Mouse (Mus musculus) right cerebral cortex, postnatal 36 days (tissue): Measurements from ENCODE around the gene Slc47a1.
A peak's percentile ranks its signal among the peaks of the same experiment; 100 is the strongest.
"Not testable (repeated sequence)": the region's sequence is repeated elsewhere in the genome, so short reads cannot be mapped to it uniquely, and the experiment has no call there.

Source experiments
- DNase-seq, 2 experiments: peaks; one replicate each; pipeline ENCODE4 v3.0.0; 2022; ENCODE audit warnings: low spot score in 2 of 2, mixed read lengths in 1 of 2

Slc47a1 gene

DNA sequence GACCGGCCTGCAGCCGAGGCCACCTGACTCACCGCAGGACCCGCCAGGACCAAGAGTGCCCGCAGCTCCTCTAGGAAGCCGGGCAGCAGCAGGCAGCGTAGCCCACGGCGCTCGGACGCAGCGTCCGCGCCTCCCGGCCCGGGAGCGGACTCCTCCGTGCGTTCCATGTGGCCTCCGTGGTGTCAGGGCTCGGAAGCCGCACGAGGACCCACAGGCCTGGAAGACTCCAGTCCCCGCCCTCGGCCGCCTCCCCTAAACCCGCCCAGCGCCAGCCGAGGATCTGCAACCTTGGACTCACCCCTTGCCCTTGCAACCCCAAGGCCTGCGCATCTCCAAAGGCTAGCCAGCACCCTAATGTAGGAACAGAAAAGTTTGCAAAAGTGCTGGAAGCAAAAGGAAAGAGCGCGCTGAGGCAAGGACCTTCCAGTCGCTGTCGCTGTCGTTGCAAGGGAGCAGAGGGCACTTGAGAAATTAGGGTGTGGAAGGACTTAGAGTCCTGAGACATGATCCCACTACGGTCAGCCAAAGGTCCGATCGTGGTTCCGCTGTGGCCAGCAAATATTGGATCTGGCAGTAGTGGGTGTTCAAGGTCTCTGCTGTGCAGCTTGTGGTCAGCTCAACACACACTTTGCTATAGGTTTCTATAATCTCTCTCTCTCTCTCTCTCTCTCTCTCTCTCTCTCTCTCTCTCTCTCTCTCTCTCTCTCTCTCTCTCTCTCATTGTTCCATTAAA, at the start of gene Slc47a1:
Gene Slc47a1, minus strand, starts transcription at position 465 of the 733 bp plus-strand sequence.
- no peak for DNase-seq

DNA sequence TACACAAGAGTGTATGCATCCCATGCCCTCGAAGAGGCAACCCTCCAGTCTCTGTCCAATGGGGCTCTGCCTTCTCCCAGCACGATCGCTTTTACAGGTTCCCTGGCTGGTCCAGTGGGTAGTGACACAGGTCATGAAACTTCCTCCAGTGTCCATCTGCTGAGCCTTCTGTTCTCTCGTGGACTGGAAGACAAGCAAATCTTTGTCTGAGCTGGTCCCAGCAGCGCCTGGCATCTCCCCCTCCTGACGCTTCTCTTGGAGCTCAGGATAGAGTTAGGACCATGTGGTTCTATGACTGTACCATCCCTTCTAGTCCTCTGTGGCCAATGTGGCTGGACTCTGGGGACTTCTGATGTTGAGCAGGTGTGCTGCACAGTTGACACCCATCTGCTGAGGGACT, 41.1 kb upstream of the Slc47a1 start:
- DNase-seq = no peak

DNA sequence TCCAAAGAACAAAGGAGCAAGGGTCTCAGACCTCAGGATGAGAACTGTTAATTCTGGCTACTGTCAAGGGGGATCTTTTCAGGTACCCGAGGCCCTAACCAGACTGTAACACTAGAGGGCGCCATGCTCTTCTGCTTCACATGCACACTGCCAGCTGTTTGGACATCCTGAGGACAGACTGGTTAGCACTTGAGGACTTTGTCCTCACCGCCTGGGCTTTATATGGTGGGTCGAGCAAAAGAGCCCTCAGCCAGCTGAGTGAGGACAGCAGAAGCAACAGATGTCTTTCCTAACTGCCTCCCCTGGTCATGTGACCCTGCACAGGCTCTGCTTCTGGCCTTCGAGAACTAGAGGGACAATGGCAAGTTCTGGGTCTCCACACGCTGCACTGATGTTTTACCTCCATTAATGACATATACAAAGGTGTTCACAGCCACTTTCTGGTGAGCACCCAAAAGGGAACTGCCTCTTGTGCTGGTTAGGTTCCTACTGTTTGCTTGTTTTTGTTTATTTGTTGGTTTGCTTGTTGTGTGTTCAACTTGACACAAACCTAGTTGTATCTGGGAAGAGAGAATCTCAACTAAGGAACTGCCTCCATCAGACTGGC, 39.9 kb upstream of the Slc47a1 start:
- peak; percentile 72 to 73 for DNase-seq

DNA sequence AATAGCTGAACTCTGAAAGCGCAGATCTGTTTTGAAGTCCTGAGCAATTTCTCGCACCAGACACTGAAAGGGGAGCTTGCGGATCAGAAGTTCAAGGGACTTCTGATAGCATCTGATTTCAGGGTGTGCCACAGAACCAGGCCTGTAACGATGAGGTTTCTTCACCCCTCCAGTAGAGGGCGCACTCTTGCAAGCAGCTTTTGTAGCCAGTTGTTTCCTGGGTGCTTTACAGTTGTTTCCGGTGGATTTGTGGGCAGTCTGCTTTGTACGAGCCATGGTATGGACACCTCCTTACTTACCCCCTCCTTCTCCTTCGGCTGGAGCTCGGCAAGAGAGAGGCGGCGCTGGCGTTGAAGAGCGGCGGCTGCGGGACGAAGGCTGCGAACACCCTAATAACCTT, 38.4 kb upstream of the Slc47a1 start:
- not testable (repeated sequence) for DNase-seq

DNA sequence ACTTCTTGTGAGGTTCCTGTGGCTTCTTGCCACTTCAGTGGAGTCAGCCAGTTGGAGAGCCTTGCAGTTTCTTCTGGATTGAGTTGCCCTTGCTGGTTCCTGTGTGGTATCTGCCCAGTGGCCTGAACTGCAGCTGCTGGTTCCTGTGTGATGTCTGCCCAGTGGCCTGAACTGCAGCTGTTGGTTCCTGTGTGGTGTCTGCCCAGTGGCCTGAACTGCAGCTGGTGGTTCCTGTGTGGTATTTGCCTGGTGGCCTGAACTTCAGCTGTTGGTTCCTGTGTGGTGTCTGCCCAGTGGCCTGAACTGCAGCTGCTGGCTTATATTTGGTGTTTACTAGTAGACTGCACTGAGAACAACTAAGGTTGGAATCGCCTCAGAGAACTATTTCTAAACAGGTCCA, 37.3 kb upstream of the Slc47a1 start:
- no peak for DNase-seq

DNA sequence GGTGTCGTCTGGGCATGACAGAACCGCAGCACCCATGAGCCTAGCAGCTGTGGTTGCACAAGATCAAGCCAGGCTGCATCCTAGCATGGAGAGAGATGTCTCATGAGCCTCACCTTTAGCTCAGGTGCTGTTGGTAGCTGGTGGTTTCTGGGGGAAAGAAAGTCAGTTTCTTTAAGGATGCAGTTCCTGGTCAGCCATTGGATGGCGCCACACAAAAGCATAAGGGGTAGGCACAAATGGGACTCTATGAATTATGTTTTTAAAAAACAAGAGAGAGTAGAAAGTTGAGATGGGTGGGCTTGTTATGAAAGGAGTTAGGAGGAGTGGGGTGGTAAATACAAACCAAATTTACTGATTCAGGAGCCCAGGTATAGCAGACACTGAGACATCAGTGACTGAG, 36.4 kb upstream of the Slc47a1 start:
- DNase-seq = no peak

DNA sequence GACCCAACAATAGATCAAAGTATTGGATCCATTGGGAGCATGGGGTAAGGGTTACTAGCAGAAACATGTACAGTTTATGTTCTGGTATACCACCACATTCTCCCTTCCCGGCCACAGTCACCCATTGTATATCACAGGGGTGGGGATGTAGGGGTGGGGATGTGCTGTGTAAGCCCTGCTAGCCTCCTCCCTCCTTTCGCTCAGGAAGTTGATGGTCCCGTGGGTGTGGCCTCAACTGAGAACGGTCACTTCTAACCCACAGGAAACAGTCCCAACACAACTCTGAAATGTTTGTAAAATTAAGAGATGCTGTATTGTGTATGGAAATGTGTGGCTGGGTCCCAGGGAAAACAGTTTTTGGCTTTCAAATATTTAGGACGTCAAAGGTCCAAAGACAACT, 35.3 kb upstream of the Slc47a1 start:
- DNase-seq = no peak

DNA sequence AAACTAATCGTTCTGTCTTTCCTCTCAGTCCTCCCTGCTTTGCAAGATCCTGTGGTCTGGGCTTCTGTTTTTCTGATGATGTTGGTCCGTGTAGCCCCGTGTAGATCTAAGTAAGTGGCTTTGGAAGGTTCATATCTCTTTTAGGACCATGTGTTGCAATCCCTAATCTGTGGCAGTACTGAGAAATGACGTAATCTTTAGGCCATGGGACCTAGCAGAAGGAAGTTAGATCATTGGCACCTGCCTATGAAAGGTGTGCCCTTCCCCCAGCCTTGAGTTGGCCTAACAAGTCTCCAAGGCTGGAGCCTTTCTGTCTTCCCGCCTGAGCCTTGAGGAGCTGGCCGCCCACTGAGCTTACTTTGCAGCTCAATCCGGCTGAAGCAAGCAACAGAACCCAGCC, 33.7 kb upstream of the Slc47a1 start:
- no peak for DNase-seq

DNA sequence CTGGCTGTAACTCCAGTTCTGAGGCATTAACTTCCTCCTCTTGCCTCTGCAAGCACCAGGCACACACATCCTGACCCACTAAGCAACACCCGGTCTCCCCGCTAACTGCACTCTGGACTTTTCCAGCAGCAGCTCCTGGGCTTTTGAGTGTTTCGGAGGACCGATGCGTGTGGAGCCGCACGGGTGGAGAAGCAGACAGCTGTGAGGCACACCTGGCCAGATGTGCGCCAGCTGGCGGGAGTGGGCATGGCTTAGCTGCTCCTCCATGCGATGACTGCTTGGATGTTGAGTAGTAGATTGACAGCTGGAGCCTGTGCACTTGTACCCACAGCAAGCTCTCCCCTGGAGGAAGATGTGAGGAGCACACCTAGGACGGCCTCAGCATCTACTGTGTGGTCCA, 33.1 kb upstream of the Slc47a1 start:
- DNase-seq = no peak

DNA sequence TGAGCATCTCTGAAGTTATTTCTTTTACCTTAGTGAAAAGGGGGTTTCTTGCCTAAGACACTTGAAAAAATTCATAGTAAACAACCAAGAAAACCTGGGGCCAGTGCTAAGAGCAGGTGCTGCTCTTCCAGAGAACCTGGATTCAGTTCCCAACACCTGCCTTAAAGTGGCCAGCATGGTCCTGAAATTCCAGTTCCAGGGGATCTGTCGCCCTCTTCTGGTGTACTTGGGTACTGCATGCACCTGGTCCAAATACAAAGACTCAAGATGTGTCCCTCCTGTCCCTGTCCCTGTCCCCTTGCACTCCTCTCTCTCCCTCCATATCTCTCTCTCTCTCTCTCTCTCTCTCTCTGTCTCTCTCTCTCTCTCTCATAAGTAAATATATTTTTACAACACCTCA, 32.0 kb upstream of the Slc47a1 start:
- peak; percentile 79 for DNase-seq

DNA sequence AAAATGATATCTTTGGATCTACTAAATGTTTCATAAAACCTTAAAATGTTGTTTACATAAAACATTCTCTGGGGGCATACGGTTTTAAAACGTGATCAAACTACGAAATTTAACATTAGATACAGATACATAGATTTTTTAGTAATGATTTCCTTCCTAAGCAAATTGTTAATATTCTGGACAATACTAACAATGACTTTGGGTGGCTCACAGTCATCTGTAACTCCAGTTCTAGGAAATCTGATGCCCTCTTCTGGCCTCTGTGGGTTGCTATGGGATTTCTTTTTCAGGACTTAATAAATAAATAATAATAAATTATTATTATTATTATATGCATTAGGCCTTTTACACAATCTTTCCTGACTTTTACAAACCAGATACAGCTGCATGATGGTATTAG, 30.9 kb upstream of the Slc47a1 start:
- no peak for DNase-seq

DNA sequence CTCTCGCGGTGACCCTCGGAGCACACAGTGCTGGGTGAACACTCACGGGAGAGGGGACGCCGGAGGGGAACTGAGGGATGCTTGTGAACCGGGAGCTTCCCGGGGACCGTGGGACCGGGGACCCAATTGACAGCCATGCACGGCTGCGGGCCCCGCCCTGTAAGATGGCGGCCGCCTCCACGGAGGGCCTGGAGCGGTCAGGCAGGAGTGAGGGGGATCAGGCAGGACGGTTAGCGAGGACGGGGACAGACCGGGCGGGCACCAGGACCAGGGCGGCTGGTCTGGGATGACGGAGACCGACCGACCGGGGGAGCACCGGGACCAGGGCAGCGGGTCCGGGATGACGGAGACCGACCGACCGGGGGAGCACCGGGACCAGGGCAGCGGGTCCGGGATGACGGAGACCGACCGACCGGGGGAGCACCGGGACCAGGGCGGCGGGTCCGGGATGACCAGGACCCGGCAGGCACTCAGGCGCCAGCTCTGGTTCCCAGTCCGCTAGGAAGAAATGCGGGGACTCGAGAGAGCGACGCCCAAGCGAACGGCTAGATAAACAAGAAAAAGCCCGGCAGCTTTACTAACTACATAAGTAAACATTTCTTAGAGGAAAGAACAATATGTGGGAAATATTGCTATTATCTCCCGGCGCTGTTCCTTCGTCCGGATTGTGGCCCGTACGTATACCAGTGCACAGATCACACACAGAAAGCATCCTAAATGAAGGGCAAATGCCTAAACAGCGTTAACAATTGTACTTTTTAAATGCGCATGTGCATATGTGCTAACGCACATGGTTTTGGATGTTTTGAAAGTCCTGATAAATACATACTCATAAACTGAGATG, 30.3 kb upstream of the Slc47a1 start:
- peak; percentile 67 to 71 for DNase-seq

DNA sequence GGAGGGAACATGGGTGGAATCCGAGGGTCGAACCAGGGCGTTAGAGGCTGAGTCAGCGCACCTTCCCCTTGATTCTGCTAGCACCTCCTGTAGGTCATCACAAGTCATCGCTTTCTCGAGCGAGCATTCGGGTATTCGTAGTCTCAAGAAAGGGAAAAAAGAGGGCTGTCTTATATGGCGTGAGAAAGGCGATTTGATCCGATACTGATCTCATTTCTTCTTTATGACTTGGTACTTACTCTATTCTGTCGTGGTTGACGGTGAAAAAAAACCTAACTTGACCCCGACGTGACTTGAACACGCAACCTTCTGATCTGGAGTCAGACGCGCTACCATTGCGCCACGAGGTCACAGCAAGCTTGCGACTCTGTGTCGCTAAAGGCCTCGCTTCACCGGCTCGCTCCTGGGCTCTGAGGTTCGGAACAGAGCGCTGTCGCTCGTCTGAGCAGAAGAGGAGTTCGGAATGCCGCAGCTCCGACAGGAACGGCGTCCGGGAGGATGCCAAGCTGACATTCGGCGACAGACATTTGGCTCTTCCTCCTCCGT, 29.6 kb upstream of the Slc47a1 start:
- peak; percentile 94 for DNase-seq

DNA sequence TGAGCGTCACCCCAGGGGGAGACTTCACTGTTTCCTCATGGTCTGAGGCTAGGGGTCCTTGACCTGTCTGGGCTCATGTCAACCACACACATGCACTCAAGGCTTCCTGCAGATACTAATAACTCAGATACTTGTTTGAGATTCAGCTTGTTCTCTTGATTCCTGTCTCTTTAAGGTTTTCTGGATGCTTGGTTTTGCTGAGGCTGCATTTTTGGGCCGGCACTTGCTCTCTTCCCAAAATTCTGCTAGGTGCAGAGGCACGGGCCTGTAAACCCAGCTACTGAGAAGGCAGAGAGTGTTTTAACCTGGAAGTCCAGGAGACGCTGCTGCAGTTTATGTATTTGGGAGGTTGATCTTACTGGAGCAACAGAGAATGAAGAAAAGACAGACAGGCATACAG, 23.6 kb upstream of the Slc47a1 start:
- DNase-seq = no peak

DNA sequence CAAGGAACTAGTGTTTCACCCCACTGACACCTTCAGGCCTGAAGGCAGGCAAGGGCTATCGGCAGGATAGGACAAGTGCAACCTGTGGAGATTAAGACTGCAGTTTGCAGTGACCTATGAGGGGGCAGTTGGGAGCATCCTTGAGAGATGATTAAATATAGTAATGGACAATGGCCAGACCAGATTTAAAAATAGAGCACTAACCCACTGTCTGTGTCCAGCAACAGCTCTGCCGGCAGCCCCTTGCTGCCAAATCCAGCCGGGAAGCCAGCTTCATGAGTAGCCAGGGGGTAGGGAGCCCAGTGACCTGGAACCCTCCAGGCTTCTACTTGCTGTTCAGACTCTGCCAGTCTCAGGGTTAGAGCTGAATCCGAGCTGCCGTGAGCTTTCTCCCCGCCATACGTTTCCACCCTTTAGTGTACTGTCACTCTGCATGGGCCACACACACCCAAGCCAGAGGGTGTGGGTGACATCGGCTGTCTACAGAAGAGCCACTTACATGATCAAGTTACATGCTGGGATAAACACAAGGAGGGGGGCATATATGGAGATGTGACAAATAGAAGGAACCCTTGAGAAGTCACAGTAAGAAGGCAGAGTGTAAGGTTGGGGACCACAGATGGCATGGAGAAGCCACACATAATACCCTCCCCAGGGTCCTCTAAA, 22.7 kb upstream of the Slc47a1 start:
- no peak for DNase-seq

DNA sequence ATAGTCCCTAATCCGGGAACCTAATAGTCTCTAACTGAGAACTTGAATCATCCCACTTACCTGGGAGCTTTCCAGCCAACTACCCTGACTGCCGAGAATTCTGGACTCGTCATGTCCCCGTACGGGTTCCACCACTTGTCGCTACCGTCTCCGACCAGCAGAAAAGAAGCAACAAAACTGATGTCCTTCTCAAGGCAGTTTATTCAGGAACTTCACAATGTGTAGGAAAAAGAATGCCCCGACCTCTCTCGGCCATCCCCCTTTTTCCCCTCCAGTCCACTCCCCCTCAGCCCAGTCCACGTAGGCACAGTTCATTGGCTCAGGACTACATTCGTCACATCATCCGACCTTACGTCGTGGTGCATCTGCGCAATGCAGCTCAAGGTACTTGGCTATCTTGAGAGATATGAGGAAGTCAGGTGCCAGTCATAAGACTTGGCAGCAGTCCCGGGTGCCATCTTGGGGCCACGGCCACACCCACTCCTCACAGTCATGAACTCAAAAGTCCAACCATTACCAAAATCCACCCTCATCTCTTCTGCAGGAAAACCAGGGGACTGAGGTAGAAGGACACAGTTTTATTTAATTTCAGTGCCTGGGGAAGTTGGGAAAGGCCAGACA, 19.4 kb upstream of the Slc47a1 start:
- not testable (repeated sequence) for DNase-seq

DNA sequence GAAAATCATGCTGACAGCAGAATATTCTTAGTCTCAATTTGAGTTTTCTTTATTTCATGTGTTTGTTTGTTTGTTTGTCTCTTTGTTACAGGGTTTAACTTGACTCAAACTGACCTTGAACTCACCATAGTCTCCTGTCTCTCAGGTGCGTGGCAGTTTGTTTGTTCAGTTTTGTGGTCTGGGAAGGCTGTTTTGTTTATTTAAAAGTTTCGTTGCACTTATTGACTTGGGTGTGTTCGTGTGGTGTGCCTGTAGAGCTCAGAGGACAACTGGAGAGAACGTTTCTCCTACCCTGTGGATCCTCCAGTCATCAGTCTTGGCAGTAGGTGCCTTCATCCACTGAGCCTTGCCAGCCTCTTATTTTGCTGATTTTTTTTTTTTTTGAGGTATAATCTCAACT, 10.8 kb upstream of the Slc47a1 start:
- DNase-seq = no peak

DNA sequence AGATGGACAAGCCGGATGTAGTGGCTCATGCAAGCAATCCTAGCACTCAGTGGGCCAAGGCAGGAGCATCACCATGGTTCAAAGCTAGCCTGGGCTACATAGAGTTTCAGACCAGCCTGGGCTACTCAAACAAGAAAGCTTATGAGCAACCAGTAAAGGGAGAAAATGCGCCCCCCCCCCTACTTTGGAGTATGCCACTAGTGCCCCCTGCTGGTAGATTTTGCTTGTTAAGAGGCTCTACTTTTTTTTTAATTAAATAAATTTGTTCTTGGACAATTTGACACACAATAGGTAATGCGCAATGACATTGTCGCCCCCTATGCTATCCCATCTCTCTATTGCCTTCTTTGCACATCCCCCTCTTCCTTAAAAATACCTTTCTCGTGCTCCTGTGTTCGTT, 9.9 kb upstream of the Slc47a1 start:
- DNase-seq = no peak

DNA sequence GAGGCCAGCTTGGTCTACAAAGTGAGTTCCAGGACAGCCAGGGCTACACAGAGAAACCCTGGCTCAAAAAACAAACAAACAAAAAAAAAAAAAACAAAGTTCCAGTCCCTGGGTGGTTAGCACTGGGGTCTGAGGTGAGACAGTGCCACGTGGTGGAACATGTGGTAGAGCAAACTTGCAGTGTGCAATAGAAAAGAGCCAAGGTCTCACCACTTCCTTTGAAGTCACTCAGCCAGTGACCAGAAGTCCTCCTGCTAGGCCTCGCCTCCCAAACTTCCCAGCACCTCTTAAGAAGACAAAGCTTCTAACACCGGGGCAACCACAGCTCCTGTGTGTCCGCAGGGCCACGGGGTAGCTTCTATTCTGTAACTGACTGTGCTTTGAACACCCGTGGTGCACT, 9.1 kb upstream of the Slc47a1 start:
- DNase-seq = no peak

DNA sequence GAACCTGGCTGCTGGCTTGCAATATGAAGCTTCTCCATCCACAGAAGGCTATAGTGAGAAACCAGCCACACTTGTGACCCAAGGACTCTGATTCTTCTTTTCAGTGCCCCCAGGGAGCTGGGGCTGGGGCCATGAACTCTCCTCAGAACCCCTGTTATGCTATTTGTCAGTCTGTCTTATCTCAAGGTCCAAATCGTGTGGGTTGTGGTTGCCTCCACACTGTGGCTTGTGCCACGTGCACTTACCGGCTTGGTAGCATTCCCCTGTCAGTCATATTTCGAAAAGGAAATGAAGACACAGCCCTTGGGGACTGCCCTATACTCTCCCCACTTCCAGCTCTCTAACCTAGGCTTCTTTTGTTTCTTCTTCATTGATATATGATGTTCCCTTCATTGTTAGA, 7.6 kb upstream of the Slc47a1 start:
- DNase-seq = no peak

DNA sequence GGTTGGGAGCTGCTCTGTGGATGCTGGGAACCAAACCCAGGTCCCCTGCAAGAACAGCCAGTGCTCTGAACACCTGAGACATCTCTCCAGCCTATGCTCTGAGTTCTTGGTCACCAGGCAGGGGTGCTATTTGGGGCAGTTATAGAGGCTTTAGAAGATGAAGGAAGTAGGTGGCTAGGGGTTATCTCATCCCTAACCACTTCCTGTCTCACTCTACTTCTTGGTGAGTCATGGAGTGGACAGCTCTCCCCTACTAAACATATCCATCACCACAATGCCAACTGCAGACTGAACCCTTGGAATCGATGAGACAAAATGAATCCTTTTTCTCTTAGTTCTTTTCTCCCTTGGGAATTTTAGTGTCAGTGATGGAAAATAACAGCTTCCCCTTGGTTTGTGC, 3.1 kb upstream of the Slc47a1 start:
- DNase-seq = no peak

DNA sequence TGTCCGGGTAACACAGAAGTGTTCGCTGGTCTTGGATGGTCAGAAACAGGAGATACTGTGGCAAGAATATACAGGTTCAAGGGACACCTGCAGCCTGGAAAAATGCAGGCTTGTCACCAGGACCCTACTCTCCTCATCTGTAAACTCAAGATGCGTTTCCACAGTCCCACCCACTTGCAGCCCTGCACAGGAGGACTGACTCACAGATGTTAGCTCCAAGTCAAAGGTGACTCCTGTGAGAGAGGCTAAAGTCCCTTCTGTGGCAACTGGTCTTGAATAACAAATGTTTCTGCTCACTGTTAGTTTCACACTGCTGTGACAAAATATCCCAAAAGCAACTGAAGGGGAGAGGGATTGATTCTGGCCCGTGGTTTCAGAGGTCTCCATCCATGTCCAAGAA, 506 bp upstream of the Slc47a1 start:
- no peak for DNase-seq
